Mouse (Mus musculus) layer of hippocampus, adult 11-12 months (tissue): Measurements from ENCODE around the gene Tcl1b2.
A peak's percentile ranks its signal among the peaks of the same experiment; 100 is the strongest.
"Not testable (repeated sequence)": the region's sequence is repeated elsewhere in the genome, so short reads cannot be mapped to it uniquely, and the experiment has no call there.

ENCODE experiments used
- DNase-seq: peaks from one replicate; pipeline ENCODE4 v3.0.0; 2022; ENCODE audit warnings: low spot score

The Tcl1b2 gene

DNA sequence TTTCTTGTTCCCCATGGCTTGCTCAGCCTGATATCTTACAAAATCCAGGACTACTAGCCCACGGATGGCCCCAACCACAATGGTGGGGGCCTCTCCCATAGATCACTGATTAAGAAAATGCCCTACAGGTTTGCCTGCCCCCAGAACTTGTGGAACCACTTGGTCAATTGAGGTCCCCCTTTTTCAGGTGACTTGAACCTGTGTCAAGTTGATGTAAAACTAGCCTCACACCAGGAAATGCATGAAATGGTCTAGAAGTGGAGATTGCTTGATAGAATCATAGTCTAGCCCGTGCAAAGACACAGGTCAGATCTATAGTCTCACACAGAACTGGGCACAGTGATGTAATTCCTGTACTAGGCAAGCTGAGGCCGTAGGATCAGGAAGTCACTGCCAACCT lies at the start of gene Tcl1b2:
Gene Tcl1b2 (plus strand): TSS at position 301 of the 400 bp plus-strand sequence.
- DNase-seq = no peak

DNA sequence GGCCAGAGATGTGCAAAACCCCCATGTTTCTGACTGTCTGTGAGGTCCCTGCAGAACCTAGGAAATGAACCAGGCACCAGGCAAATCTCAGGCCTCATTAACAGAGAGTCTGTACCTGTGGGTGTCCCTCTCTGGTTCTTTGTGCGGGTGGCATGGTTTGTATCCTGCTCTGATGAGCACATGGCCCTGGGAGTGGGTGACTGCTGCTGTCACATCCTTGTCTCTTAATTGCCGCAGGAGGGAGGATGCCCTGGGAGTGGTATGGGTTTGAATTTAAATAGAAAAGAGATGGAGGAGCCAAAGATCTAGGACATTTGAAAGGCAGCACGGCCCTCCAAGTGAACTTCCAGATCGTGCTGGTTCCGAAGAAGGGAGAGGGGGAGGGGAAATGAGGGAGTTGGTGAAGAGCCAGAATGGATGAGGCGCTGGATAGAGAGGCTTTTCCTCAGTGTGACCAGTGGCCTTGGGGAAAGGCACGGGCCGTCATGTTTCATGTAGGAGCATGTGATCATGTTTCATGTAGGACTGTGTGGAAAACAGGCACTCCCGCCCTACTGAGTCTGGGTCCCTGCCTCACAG lies 46.3 kb upstream of the Tcl1b2 start:
- no peak for DNase-seq

DNA sequence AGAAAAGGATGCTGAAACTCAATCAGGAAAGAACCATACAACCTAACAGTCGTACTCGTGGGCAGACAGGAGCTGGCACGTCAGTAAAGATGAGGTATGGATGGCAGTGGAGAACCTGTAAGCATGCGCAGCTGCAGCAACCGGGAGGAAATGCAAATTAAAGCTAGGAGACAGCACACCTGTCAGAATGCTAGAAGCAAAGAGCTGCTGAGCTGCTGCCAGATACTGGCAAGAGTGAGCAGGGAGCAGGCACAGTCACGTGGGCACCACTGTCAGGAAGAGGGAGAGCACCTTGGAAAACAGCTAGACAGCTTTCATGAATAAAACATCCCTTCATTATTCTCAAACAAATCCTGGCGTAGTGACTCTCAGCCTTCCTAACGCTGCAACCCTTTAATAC lies 42.9 kb upstream of the Tcl1b2 start:
- peak; percentile 16 for DNase-seq

DNA sequence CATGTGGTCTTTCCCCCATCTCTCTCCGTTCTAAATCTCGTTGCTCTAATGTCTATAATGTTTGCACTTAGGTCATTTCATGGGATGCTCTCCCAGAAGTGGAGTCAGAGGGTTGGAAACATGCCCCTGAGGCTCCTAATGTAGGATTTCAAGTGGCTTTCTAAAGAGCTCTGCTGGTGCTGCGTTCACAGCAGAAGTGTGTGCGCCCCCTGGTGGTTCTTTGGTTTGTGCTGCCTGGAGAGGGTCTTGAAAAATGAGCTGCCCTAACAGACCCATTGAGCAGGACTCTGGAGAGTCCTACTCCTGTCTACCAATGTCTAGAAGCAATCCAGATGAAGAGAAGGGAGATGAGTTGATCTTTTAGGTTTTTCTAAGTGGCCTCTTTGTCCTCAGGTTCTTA lies 41.8 kb upstream of the Tcl1b2 start:
- DNase-seq = peak; percentile 81

DNA sequence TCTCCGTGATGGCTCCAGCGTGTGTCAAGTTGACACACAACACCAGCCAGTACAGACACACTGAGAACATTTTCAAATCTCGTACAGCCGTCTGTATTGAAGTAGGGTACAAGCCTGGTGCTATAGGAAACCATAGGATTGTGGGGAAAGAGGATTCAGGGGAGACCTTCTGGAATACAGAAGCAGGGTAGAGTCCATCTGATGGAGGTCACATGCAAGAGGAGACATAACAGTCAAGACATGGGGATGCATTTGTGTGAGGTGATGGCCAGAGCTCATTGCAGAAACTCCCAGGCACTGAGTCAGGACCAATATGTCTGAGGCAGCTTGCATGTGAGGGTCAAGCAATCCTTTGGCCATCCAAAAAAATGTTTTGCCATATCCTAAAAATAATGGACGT lies 40.5 kb upstream of the Tcl1b2 start:
- no peak for DNase-seq

DNA sequence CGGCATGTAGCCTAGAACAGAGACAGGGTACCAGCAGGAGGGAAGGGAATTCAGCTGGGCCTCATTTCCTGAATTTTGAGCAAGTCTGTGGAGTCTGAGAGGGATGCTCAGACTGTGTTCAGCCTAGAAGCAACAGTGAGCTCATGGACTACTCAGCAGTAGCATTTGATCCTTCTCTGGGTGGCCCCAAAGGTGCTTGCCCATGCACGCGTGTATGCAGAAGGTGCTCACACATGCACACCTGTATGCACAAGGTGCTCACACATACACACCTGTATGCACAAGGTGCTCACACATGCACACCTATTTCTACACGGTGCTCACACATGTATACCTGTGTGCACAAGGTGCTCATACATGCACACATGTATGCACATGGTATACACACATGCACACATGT lies 37.0 kb upstream of the Tcl1b2 start:
- DNase-seq = no peak

DNA sequence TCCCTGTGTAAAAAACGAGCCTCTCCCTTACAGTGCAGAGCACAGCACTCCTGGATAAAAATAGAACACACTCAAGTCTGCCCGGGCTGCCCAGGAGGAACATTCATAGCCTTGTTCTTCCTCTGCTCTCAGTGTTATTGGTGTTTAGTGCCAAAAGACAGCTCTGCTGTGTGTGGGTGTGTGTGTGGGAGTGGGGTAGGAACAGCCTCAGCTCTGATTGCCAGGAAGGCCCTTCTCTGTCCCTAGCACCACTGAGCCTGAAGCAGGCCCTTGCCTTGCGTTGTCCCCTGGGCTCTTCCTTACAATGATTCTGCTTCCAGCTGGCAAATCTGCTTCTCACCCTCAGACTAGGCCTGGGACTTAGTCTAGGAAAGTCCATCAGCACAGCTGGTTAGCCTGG lies 36.4 kb upstream of the Tcl1b2 start:
- peak; percentile 21 for DNase-seq

DNA sequence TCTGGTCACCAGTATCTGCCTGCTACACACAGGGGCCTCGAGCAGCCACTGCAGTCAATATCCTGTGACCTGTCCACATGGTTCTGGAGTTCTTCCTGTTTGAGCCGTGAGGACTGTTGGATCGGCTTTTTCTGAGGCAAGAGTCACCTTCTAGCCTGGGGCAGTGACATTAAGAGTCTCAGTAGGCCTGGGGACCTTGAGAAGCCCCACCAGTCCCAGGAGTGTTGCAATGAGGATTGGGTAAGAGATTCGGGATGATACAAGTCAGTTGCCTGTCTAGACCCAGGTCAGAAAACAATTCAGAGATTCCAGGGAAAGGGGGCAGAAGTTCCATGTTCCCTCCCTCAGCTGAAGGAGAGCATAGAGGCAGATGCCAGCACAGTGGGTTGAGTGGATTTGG lies 36.0 kb upstream of the Tcl1b2 start:
- no peak for DNase-seq

DNA sequence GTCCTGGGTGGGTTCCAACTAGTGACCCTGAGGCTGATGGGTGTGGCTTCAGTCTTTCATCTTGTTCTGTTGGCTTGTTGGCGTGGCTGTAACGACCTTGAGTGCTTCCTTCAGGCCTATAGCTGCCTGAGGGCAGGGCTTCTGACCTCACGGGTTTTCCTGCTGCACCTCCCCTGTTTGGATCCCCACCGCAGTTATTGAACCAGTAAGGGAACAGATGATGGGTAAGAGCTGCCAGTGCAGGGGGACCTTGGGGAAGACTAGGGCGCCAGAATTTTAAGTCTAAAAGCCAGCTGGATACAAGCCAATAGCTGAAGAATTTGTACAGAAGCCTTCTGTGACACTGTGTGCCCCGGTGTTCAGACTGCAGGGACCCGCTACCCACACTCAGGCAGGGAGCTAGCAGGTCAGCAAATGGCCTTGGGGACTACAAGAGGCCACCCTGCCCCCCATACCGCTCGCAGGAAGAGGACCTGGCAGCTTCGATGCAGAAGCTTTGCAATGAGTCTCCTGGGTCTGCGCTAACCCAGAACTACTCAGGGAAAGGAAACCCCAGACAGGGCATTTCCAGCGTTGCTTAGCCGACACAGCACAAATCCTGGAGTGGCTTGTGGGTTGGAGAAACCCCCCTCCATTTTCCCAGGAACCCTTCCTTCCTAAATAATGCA lies 33.4 kb upstream of the Tcl1b2 start:
- no peak for DNase-seq

DNA sequence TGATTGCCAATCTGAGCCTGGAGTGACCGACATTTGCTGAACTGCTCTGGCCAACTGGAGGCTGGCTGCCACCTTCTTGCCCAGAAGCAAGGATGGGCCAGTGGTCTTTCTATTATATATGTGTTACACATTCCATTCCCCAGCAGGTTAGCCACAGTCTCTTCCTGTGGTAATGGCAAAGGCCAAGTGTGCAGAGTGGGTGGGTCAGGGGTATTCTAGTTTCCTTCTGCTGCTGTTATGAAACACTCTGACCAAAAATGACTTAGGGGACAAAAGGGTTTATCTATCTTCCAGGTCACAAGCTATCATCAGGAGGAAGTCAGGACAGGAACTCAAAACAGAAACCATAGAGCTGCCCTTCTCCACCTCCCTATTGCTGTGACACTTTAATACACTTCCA lies 29.2 kb upstream of the Tcl1b2 start:
- DNase-seq = no peak

DNA sequence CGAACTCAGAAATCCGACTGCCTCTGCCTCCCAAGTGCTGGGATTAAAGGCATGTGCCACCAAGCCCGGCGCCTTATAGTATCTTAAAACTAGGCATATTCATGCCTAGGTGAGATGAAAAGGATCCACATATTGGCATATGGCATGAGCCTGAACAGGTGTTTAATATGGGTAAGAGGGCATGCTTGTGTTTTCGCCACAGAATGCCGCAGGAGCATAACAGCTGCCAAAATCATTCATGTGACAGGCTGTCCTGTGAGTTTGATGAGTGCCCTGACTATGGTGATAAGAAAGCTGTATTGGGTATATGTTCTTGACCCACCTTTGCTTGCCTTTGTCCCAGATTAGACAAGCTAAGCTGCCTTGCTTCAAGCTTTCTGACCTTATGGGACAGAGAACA lies 20.5 kb upstream of the Tcl1b2 start:
- no peak for DNase-seq

DNA sequence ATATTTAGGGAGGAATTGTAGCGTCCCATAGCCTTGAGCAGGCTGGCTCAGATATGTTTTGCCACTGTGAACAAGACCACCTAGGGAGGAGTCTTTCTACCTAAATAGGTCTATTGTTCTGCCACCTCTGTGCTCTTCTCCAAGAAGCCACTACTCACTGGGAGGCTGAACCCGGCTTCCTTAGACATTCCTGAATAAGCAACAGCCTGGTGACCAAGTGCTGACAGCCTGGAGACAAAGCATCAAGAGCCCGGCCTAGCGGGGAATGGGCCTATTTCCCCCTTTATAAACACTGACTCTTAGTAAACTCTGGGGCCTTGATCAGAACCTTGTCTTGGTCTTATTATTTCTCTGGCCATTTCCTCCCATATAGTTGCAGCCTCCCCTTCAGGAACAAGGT lies 19.3 kb upstream of the Tcl1b2 start:
- DNase-seq = no peak

DNA sequence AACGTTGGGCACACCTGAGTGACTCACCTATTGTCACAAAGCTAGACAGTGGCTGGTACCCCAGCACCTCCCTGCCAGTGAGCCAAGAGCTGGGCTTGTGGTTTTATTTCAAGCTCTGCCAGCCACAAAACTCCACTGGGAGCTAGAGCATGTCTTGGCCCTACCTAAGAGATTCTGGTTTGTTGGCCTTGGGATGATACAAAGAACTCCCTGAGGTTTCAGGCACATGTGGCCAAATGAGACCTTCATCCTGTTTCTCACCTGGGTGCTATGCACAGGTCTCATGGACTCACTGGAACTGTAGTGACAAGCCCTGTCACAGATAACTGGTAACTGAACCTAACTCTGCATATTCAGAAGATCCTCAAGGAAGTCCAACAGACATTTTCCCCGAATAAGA lies 18.2 kb upstream of the Tcl1b2 start:
- no peak for DNase-seq

DNA sequence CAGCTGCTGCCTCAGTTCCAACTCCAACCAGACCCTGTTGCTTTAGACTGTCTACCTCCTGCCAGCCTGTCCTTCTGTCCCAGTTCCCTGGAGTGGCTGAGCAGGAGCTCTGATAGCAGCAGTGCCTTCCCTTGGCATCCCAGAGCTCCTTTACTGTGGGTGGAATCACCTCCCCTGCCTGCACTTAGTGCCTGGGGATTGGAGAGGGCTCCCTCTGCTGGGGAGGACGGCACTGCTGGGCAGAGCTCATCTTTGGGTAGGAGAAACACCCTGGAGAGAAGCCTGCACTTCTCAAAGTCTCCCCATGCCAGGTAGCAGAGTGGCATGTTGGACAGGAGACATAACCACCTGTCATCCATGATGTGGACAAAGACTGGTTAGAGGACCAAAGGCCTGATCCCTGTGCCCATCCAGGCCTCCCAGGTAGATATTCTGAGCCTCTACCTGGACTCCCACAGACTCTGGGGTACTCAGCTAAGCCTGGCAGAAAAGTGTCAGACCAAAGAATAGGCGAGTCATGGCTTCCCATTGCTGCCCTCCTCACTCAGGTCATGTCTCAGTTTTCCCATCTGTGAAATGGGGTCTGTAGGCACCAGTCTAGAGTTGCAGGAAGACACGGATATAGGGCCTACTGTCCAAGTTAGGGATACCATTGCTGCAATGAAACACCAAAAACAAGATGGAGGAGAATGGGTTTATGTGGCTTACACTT lies 16.2 kb upstream of the Tcl1b2 start:
- DNase-seq = not testable (repeated sequence)

DNA sequence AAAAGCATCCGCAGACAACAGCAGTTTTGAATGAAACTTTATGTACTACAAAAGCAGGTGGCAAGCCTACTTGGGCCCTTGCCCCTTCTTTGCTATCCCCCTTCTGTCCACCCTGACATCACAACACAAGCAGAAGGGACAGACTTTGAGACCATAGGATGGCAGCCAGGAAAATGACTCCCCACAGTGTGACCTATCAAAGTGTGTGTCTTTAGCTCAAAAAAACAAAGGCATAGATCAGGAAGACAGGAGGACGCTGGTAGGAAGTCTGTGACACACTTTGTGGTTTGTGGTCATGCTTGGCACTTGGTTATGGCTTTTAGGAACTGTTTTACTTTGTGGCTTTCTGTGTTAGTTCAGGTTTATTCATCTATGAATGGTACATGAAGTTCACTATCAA lies 11.6 kb upstream of the Tcl1b2 start:
- DNase-seq = not testable (repeated sequence)

DNA sequence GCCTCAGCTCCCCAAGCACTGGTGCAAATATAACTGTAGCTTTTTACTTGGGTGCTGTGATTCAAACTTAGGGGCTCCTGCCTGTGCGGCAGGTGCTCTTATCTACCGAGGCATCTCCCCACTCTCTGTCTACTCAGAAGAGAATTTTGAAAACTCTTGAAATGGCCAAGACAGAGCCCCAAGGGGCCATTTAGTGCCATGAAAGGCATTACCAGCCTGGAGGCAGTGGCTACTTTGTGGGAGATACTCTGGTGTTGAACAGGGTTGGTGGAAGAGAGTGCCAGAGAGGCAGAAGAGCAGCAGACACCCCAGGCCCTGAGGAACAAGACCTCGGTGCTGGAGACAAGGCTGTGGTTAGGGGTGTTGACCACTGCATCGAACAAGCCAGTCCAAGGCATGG lies 11.0 kb upstream of the Tcl1b2 start:
- DNase-seq = not testable (repeated sequence)

DNA sequence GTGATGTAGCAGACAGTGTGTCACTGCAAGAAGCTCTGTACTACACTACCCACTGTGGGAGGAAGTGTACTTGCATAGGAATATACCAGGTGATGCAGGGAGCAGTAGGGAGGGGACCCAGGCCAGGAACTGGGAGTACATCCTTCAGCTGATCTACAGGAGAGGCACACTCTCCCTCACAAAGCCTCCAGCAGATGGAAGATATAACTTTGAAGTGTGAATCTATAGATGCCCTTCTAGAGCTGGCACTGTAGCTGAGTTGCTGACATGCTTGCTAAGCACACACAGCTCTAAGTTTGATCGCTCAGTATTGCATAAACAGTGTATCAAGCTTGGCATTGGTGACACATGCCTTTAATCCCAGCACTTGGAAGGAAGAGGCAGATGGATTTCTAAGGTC lies 8.1 kb upstream of the Tcl1b2 start:
- DNase-seq = not testable (repeated sequence)

DNA sequence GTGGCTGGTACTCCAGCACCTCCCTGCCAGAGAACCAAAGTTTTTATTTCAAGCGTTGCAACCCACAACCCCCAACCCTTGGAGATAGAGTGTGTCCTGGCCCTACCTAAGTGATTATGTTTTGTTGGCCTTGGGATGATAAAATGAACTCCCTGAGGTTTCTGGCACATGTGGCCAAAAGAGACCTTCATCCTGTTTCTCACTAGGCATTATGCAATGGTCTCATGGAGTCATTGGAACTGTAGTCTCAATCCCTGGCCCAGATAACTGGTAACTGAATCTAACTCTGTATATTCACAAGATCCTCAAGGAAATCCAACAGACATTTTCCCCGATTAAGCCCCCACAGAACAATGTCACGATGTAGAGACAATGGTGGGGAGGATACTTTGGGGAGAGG lies 2.7 kb upstream of the Tcl1b2 start:
- no peak for DNase-seq

DNA sequence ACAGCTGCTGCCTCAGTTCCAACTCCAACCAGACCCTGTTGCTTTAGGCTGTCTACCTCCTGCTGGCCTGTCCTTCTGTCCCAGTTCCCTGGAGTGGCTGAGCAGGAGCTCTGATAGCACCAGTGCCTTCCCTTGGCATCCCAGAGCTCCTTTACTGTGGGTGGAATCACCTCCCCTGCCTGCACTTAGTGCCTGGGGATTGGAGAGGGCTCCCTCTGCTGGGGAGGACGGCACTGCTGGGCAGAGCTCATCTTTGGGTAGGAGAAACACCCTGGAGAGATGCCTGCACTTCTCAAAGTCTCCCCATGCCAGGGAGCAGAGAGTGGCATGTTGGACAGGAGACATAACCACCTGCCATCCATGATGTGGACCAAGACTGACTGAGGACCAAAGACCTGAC lies 886 bp upstream of the Tcl1b2 start:
- DNase-seq = not testable (repeated sequence)

DNA sequence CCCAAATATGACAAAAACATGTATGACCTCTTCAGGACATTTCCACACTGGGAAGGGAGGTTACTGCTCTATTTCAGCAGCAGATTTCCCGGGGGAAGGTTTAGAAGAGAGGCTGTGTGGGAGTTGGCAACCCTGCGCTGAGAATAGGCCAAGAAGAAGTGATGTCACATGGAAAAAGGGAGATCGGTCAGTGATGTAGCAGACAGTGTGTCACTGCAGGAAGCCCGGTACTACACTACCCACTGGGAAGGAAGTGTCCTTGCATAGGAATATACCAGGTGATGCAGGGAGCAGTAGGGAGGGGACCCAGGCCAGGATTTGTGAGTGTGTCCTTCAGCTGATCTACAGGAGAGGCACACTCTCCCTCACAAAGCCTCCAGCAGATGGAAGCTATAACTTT lies 9.5 kb downstream of the Tcl1b2 start:
- not testable (repeated sequence) for DNase-seq

DNA sequence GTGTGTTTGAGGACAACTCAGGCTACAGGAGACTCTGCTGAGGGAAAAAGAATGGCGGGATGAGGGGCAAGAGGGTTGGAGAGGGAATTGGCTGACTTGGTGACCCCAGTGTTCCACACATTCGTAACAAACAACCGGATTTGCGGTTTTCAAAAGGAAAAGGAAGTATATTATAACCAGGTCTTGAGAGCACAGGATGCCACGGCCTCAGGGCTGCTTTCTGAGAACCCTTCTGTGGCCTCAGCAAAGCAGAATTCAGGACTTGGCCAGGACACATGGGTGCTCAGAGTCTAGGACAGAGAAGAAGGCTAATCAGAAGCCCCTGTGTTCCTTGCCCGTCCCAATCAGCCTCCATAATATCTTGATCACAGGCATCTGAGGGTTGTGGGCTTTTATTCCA lies 13.0 kb downstream of the Tcl1b2 start:
- no peak for DNase-seq

DNA sequence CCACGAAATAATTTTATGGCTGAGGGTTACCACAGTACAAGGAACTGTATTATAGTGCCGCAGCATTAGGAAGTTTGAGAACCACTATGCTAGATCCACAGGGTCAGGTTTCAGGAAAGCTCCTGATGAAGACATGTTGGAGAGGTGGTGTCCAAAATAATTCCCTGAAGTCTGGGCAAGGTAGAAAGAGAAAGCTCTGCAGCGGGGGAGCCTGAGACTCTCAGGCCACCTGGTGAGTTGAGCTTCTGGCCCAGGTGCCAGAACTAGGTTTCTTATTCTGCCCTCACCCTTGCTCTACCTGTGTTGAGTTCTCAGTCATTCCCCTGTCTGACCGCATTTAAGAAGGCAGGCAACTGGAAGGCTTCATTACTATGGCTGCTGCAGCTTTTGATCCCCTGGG lies 13.6 kb downstream of the Tcl1b2 start, which contains the start of gene Tcl1b1:
Gene Tcl1b1 (plus strand): TSS at position 301 of the 400 bp plus-strand sequence.
- no peak for DNase-seq

DNA sequence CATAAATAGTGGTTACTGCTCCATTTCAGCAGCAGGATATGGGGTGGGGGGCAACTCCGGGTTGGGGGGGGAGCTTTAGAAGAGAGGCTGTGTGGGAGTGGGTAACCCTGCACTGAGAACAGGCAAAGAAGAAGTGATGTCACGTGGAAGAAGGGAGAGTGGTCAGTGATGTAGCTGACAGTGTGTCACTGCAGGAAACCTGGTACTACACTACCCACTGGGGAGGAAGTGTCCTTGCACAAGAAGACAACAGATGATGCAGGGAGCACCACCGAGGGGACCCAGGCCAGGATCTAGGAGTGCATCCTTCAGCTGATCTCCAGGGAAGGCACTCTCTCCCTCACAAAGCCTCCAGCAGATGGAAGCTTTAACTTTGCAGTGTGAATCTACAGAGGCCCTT lies 20.9 kb downstream of the Tcl1b2 start:
- DNase-seq = no peak

DNA sequence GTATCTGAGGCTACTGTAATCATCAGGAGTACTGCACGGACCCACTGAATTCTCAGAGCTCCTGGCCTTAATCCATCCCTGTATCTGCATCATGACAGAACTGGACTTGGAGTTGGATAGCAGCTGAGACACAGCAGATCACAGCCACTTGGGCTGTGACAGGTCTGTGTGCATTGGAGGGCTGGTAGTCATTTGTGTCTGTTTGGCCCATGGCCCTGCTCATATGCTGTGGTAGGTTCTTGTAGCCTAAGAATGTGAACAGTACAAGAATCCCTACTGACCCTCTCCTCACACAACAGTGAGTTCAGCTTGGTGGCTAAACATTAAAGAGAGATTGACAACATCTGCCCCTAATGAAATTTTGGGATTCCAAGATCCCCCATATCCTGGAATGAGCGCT lies 27.6 kb downstream of the Tcl1b2 start:
- no peak for DNase-seq
